Mouse (Mus musculus) ES-Bruce4 (cell line): Measurements from ENCODE around the gene Usp29. TPM values are rescaled to one million over a fixed set of nuclear protein-coding genes. Genes with fewer than 3 reads are reported as not detected.

ENCODE experiments used
- H3K27ac ChIP-seq: 2 replicates; pipeline ENCODE4 v1.5.1; 2012; ENCODE audit warnings: low read length, inconsistent platforms; ENCODE audit not compliant: insufficient read depth
- H3K27me3 ChIP-seq: 2 replicates; pipeline ENCODE4 v1.6.1; 2012; ENCODE audit warnings: mild to moderate bottlenecking, low read length, inconsistent platforms; ENCODE audit not compliant: control insufficient read depth, poor library complexity, insufficient read depth, severe bottlenecking
- H3K36me3 ChIP-seq: 2 replicates; pipeline ENCODE4 v1.6.1; 2012; ENCODE audit warnings: inconsistent platforms, mild to moderate bottlenecking, low read length, moderate library complexity; ENCODE audit not compliant: control insufficient read depth, poor library complexity, insufficient read depth, severe bottlenecking
- H3K4me1 ChIP-seq: one replicate; pipeline ENCODE4 v1.8.1; 2011; ENCODE audit warnings: low read length; ENCODE audit not compliant: control insufficient read depth, insufficient read depth
- H3K4me3 ChIP-seq: 2 replicates; pipeline ENCODE4 v1.5.1; 2011; ENCODE audit warnings: low read depth, mild to moderate bottlenecking, low read length
- H3K9ac ChIP-seq: 2 replicates; pipeline ENCODE4 v1.6.1; 2012; ENCODE audit warnings: low read depth, mild to moderate bottlenecking, inconsistent platforms; ENCODE audit not compliant: poor library complexity, severe bottlenecking
- H3K9me3 ChIP-seq: replicated peaks from 2 replicates; pipeline ENCODE4 v1.6.1; 2012; ENCODE audit warnings: mild to moderate bottlenecking, low read length, inconsistent platforms; ENCODE audit not compliant: control insufficient read depth, poor library complexity, insufficient read depth, severe bottlenecking
- CTCF ChIP-seq: IDR thresholded peaks from one replicate; pipeline ENCODE4 v1.8.1; 2011; ENCODE audit warnings: low read depth, low read length
- EP300 ChIP-seq: IDR thresholded peaks from 2 replicates; pipeline ENCODE4 v1.6.1; 2011; ENCODE audit warnings: low read depth, low read length; ENCODE audit not compliant: insufficient read depth
- POLR2A ChIP-seq: IDR thresholded peaks from one replicate; pipeline ENCODE4 v1.8.1; 2011; ENCODE audit warnings: low read length; ENCODE audit not compliant: insufficient read depth
- polyA plus RNA-seq: library from polyadenylated mRNA; stranded (reverse); fragments of >200 nt; gene quantifications from 2 replicates; pipeline ENCODE4 v1.2.4, GENCODE M21; 2011; ENCODE audit warnings: low read depth; ENCODE audit not compliant: missing spikeins, insufficient read depth, insufficient read length

Usp29 gene
- polyA plus RNA-seq, 1 experiment = 12.8 TPM

DNA sequence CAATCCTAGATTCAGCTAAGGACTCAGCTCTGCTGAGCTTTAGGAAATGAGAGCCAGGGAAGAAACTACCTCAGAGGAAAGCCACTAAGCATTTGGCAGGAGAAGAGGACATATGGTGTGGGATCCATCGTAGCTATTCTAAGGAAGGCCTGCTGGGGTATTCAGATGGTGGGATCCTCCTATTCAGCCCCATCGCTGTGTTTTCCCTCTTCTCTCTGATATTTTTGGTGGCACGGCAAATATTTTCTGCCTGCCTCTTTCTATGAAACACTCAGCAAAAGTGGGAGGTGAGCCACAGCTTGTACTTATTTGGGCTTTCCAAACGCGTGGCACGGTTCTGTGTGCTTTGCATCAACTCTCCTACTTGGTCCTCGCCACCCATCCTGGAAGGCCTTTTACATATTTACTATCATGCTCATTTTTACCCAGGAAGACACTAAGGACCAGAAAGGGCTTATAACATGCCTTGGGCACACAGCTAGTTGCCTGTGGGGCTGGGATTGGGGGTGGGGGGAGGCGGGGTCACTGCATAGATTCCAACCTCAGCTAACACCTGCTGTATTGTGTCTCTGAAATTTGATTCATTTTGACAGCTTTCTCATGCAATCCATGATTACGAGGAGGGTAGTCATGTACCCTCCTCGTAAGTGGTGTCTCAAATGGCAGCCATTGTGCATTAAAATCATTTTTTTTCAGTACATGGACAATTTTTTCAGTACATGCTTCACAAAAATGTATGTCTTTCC is 46.1 kb downstream of the Usp29 start:
- H3K9me3 ChIP-seq = peaks cover 6% of the 10 kb centered on the region
- TF ChIP-seq POLR2A (no peak), EP300 (no peak), CTCF (no peak)
- no peaks in the 10 kb centered on the region for H3K36me3 ChIP-seq
- H3K4me3 ChIP-seq = no peak overlapping the region
- H3K4me1 ChIP-seq = peaks cover 11% of the 10 kb centered on the region
- no peaks in the 10 kb centered on the region for H3K27me3 ChIP-seq
- H3K9ac ChIP-seq = no peak overlapping the region
- H3K27ac ChIP-seq = no peak overlapping the region

DNA sequence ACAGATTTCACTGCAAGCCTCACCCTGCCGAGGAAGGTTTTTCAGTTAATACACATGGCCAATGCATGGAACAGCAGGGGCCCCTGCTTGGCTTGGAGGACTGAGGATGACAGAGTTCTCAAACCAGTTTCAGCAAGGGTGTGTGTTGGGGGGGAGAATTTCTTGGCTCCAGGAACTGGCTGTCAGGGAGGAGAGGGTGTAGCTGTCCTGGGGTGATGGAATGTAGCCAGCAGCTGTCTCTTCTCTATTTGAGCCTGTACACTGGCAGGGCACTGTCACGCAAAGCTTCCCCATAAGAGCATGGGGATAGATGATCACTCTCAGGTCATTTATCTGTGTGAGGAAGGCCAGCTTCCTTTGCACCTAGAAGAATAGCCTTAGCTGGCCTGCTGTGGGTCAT is 46.7 kb downstream of the Usp29 start:
- TF ChIP-seq CTCF = no peak
- no peak for TF ChIP-seq POLR2A
- TF ChIP-seq EP300 = peak; percentile 71
- Histone ChIP-seq H3K9ac (no peak overlapping the region), H3K4me3 (no peak overlapping the region), H3K36me3 (no peaks in the 10 kb centered on the region), H3K27me3 (no peaks in the 10 kb centered on the region), H3K9me3 (peaks cover 6% of the 10 kb centered on the region), H3K4me1 (peaks cover 9% of the 10 kb centered on the region), H3K27ac (peak overlapping the region; percentile 74)

DNA sequence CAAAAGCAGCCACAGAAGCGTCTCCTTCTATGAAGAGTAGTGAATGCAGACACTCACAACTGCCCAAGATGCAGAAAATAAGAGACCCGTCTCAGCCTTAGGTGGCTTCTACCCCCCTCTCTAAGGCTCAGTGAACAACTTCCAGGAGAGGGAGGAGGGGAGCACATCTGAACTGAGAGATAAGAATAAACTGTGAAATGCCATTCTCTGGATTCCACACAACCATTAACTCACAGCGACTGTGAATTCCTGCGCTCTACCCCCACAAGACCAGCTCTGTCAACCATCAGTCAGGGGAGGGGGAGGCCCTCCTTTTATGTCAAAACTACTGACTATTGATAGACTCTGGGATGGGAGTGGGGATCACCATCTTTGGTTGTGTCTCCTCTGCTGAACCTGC is 47.3 kb downstream of the Usp29 start:
- Histone ChIP-seq H3K9ac (no peak overlapping the region), H3K36me3 (no peaks in the 10 kb centered on the region)

DNA sequence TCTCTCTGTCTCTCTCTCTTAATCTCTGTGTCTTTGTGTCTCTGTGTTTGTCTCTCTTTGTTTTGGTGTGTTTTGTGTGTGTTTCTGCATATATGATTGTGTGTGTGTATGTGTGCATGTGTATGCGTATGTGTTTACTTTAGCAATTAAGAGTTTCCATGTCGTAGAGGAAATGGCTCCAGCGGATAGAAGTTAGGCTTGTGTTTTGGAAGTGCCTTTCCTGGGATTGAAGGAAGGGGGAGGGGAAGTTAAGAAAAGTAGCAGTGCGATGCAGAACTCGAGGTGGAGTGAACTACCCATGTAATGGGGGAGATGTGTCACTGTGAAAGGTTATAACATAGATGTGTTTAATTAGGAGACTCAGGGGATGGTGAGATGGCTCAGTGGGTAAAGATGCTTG is 48.8 kb downstream of the Usp29 start:
- H3K4me1 ChIP-seq = peaks cover 8% of the 10 kb centered on the region
- H3K4me3 ChIP-seq = no peak overlapping the region
- H3K27me3 ChIP-seq = no peaks in the 10 kb centered on the region
- H3K9ac ChIP-seq = no peak overlapping the region
- TF ChIP-seq CTCF (no peak), EP300 (no peak), POLR2A (no peak)
- H3K27ac ChIP-seq = no peak overlapping the region
- no peaks in the 10 kb centered on the region for H3K36me3 ChIP-seq
- H3K9me3 ChIP-seq = peaks cover 3% of the 10 kb centered on the region; the same call in 1 of the 2 replicates

More for the DNA sequence above, 47.3 kb downstream of the Usp29 start:
- Histone ChIP-seq H3K9me3 (peaks cover 6% of the 10 kb centered on the region), H3K4me1 (peaks cover 8% of the 10 kb centered on the region), H3K27ac (peak overlapping the region; percentile 74), H3K4me3 (no peak overlapping the region), H3K27me3 (no peaks in the 10 kb centered on the region)
- TF ChIP-seq POLR2A (no peak), CTCF (no peak), EP300 (no peak)

DNA sequence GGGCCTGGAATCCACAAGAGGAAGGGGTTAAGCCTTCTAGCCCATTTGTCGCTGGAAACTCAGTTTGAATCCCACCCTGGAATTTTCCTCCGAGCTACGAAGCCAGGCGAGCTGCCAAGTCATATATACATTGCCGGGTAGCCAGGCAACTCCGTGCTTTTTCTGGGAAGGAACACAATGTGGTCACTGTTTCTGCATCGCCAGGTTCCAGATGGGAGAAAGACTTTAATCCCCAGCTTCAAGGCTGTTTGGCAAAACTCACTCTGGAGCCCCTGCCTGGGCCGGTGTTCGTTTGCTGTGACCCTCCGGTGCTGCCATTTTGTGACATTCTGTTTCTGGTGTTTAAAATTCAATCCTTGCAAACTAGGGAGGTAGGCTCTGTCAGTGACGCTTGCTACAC is 51.2 kb downstream of the Usp29 start:
- Histone ChIP-seq H3K9me3 (no peaks in the 10 kb centered on the region), H3K9ac (no peak overlapping the region), H3K27ac (no peak overlapping the region; the same call in 1 of the 2 replicates), H3K4me1 (peaks cover 7% of the 10 kb centered on the region), H3K4me3 (no peak overlapping the region), H3K27me3 (no peaks in the 10 kb centered on the region), H3K36me3 (no peaks in the 10 kb centered on the region)
- TF ChIP-seq CTCF = no peak
- no peak for TF ChIP-seq EP300
- TF ChIP-seq POLR2A = no peak

DNA sequence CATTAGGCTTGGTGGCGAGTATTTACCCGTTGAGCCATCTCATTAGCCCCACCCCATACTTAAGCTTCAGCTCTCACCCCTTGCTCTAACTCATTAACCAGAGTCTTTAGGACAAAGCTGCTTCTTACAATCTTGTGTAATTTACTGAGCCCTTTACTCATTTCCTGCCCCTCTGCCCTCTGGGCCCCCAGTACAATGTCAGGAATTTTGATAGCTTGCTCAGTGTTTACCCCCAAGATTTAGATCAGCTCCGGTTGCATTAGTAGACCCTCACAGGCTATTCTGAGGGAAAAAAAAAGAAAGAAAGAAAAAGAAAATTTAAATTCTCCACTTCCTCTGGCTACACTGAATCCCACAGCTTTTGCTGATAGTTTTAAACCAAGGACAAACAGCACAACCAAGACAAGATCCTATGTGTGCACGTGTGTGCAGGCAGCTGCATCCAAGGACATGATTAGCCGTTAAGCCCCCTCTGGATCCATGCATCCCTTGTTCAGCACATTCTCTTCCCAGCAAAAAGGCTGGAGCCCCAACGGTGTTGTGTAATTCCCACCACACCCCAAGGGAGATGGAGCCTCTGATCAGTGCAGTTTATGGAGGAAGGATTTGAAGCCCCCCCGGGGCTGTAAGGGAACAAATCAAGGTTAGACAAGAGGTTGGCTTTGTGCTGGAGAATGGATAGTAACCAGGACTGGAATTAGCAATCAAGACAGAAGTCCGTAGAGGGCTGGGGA is 54.1 kb downstream of the Usp29 start:
- Histone ChIP-seq H3K9me3 (no peaks in the 10 kb centered on the region), H3K27me3 (no peaks in the 10 kb centered on the region), H3K9ac (no peak overlapping the region), H3K27ac (no peak overlapping the region), H3K36me3 (no peaks in the 10 kb centered on the region), H3K4me3 (no peak overlapping the region), H3K4me1 (peaks cover 2% of the 10 kb centered on the region)
- TF ChIP-seq CTCF = no peak
- no peak for TF ChIP-seq EP300
- no peak for TF ChIP-seq POLR2A
